Mouse (Mus musculus) gastrocnemius, postnatal 10 days (tissue): ENCODE data around the gene Fbxl2. TPM values are rescaled to one million over a fixed set of nuclear protein-coding genes. Genes with fewer than 3 reads are reported as not detected.
"Not testable (repeated sequence)": the region's sequence is repeated elsewhere in the genome, so short reads cannot be mapped to it uniquely, and the experiment has no call there.

Experiments used
- DNase-seq: peaks from one replicate; pipeline ENCODE4 v3.0.0; 2021; ENCODE audit warnings: mixed read lengths
- long read RNA-seq, 2 experiments: library from polyadenylated mRNA; stranded (forward); transcript quantifications; one replicate each; pipeline ENCODE4 v2.0.0; 2021
- total RNA-seq, 2 experiments: library from RNA; stranded (reverse); gene quantifications; 2 replicates each; pipeline ENCODE4 v1.2.3; 2021

Gene Fbxl2
- total RNA-seq = 1 to 10 TPM; 2.0 to 3.2 TPM
- long read RNA-seq, experiment 1, partial matches to known transcripts = 0 of 5 reads
- long read RNA-seq, experiment 1, other reads (novel, unspliced or antisense) = 4 of 5 reads
- long read RNA-seq, experiment 2, partial matches to known transcripts = 0 of 3 reads
- long read RNA-seq, experiment 2, other reads (novel, unspliced or antisense) = 2 of 3 reads

GRCm38 (mm10) chr9:114046028-114046427 lies at the start of gene Fbxl2:
TSS of gene Fbxl2 (minus strand) at chr9:114046191.
- DNase-seq = peak; percentile 51

- no peak for DNase-seq
Observed at GRCm38 (mm10) chr9:114094854-114095253, 48.9 kb upstream of the Fbxl2 start.

GRCm38 (mm10) chr9:114092188-114092587 lies 46.2 kb upstream of the Fbxl2 start:
- DNase-seq = not testable (repeated sequence)

GRCm38 (mm10) chr9:114088885-114089284 lies 42.9 kb upstream of the Fbxl2 start:
- not testable (repeated sequence) for DNase-seq

- DNase-seq = peak; percentile 21
Observed at GRCm38 (mm10) chr9:114087106-114087815, 41.3 kb upstream of the Fbxl2 start.

- DNase-seq = no peak
Observed at GRCm38 (mm10) chr9:114086422-114086821, 40.4 kb upstream of the Fbxl2 start.

GRCm38 (mm10) chr9:114073681-114074080 lies 27.7 kb upstream of the Fbxl2 start:
- no peak for DNase-seq

- no peak for DNase-seq
Observed at GRCm38 (mm10) chr9:114069372-114069771, 23.4 kb upstream of the Fbxl2 start.

- no peak for DNase-seq
Observed at GRCm38 (mm10) chr9:114068494-114069053, 22.6 kb upstream of the Fbxl2 start.

- peak; percentile 35 for DNase-seq
Observed at GRCm38 (mm10) chr9:114057090-114057796, 11.3 kb upstream of the Fbxl2 start, which contains the start of gene Susd5. TSS of gene Susd5 (plus strand) at chr9:114057140.

GRCm38 (mm10) chr9:114052866-114053265 lies 6.9 kb upstream of the Fbxl2 start:
- DNase-seq = no peak

- DNase-seq = no peak
Observed at GRCm38 (mm10) chr9:114052031-114052430, 6.0 kb upstream of the Fbxl2 start.

GRCm38 (mm10) chr9:114050778-114051177 lies 4.8 kb upstream of the Fbxl2 start:
- no peak for DNase-seq

GRCm38 (mm10) chr9:114050106-114050505 lies 4.1 kb upstream of the Fbxl2 start:
- no peak for DNase-seq

- no peak for DNase-seq
Observed at GRCm38 (mm10) chr9:114046676-114047075, 685 bp upstream of the Fbxl2 start.

GRCm38 (mm10) chr9:114044446-114044845 lies 1.5 kb downstream of the Fbxl2 start:
- no peak for DNase-seq

GRCm38 (mm10) chr9:114042490-114042889 lies 3.5 kb downstream of the Fbxl2 start:
- DNase-seq = no peak

GRCm38 (mm10) chr9:114040945-114041344 lies 5.0 kb downstream of the Fbxl2 start:
- no peak for DNase-seq

- DNase-seq = peak; percentile 60
Observed at GRCm38 (mm10) chr9:114026261-114026934, 19.6 kb downstream of the Fbxl2 start.

GRCm38 (mm10) chr9:114025846-114026245 lies 20.1 kb downstream of the Fbxl2 start:
- DNase-seq = no peak

- DNase-seq = no peak
Observed at GRCm38 (mm10) chr9:114025182-114025581, 20.8 kb downstream of the Fbxl2 start.

- no peak for DNase-seq
Observed at GRCm38 (mm10) chr9:114022141-114022540, 23.9 kb downstream of the Fbxl2 start.
